Mouse (Mus musculus) heart, embryonic 14.5 days (tissue): ENCODE measurements at regions not wholly inside any gene's neighbourhood (a gene's known extent, or its start where the extent isn't known, plus 50 kb on each side); places are given as distances from the start of the nearest gene placed in this dataset. TPM values are rescaled to one million over a fixed set of nuclear protein-coding genes. Genes with fewer than 3 reads are reported as not detected.

Experiments used
- ATAC-seq: fragments of 200-750 bp; cut with Nextera tagmentation; 2 replicates; pipeline ENCODE4 v1.8.0; 2017; ENCODE audit warnings: low read depth, moderate TSS enrichment; ENCODE audit not compliant: insufficient number of reproducible peaks, insufficient read depth, low FRiP score
- H3K27ac ChIP-seq, 2 experiments: fragments of 200-500 bp in 1 of 2; fragments of 300-500 bp in 1 of 2; sonication (generic) in 1 of 2; replicated peaks in 1 of 2; 2 replicates each; pipeline ENCODE4 v1.5.1; 2012 to 2014; ENCODE audit warnings: low read depth in 2 of 2, low read length in 2 of 2, control low read depth in 1 of 2, mild to moderate bottlenecking in 1 of 2, mixed read lengths in 1 of 2; ENCODE audit not compliant: control insufficient read depth in 1 of 2, insufficient read depth in 1 of 2
- H3K27me3 ChIP-seq: fragments of 300-500 bp; sonication (generic); 2 replicates; pipeline ENCODE4 v1.6.1; 2014; ENCODE audit warnings: mild to moderate bottlenecking, low read length, control low read depth; ENCODE audit not compliant: control insufficient read depth, insufficient read depth
- H3K36me3 ChIP-seq: fragments of 300-500 bp; sonication (generic); 2 replicates; pipeline ENCODE4 v1.6.1; 2014; ENCODE audit warnings: mild to moderate bottlenecking, control low read depth, low read length, mixed read lengths; ENCODE audit not compliant: control insufficient read depth, insufficient read depth
- H3K4me1 ChIP-seq, 2 experiments: fragments of 200-500 bp in 1 of 2; fragments of 300-500 bp in 1 of 2; sonication (generic) in 1 of 2; 2 replicates each; pipeline ENCODE4 v1.6.1; 2012 to 2014; ENCODE audit warnings: low read length in 2 of 2, control low read depth in 1 of 2, mixed read lengths in 1 of 2; ENCODE audit not compliant: control insufficient read depth in 2 of 2, insufficient read depth in 2 of 2
- H3K4me2 ChIP-seq: fragments of 300-500 bp; sonication (generic); 2 replicates; pipeline ENCODE4 v1.6.1; 2014; ENCODE audit warnings: mild to moderate bottlenecking, low read length
- H3K4me3 ChIP-seq, 2 experiments: fragments of 200-500 bp in 1 of 2; fragments of 300-500 bp in 1 of 2; sonication (generic) in 1 of 2; 2 replicates each; pipeline ENCODE4 v1.5.1; 2012 to 2014; ENCODE audit warnings: low read length in 2 of 2, mild to moderate bottlenecking in 2 of 2, control low read depth in 1 of 2, low read depth in 1 of 2, moderate library complexity in 1 of 2; ENCODE audit not compliant: control insufficient read depth in 1 of 2, insufficient read depth in 1 of 2
- H3K9ac ChIP-seq: fragments of 300-500 bp; sonication (generic); 2 replicates; pipeline ENCODE4 v1.6.1; 2014; ENCODE audit warnings: mild to moderate bottlenecking, low read length
- H3K9me3 ChIP-seq: fragments of 300-500 bp; sonication (generic); 2 replicates; pipeline ENCODE4 v1.6.1; 2016; ENCODE audit warnings: low read length, control low read depth; ENCODE audit not compliant: control insufficient read depth
- WGBS: fragments of 180-500 bp; shearing (Covaris S2); extraction: QIAGEN DNeasy Blood & Tissue Kit; methylation state at CpG from one replicate; pipeline ENCODE4 v1.1.7; 2014; 5-methylcytosine and 5-hydroxymethylcytosine counted together
- microRNA-seq: library from miRNA; unstranded; fragments of <30 nt; microRNA quantifications from one replicate; pipeline ENCODE4, GENCODE M21; 2016

GRCm38 (mm10) chr2:84266158-84266557 lies 159.1 kb downstream of the Calcrl start:
- Histone ChIP-seq H3K27ac (no peak overlapping the region), H3K27me3 (no peaks in the 10 kb centered on the region), H3K9me3 (no peaks in the 10 kb centered on the region), H3K36me3 (no peaks in the 10 kb centered on the region), H3K4me2 (no peak overlapping the region), H3K4me1 (peaks cover 0 to 2% of the 10 kb centered on the region in 2 experiments; a peak in 1 of 4 replicates), H3K4me3 (no peak overlapping the region), H3K9ac (no peak overlapping the region)
- WGBS: 55% methylated on average over 4 of the region's 4 CpGs
- ATAC-seq: no peak

- no peaks in the 10 kb centered on the region for H3K27me3 ChIP-seq
- no peaks in the 10 kb centered on the region for H3K36me3 ChIP-seq
- no peaks in the 10 kb centered on the region for H3K9me3 ChIP-seq
- H3K9ac ChIP-seq: no peak overlapping the region
- no peak for ATAC-seq
- no peak overlapping the region for H3K4me3 ChIP-seq
- H3K4me2 ChIP-seq: no peak overlapping the region
- H3K27ac ChIP-seq: peak overlapping the region in 1 of 2 experiments; percentile 44; a peak in 2 of 4 replicates
- peaks cover 0 to 2% of the 10 kb centered on the region in 2 experiments; a peak in 1 of 4 replicates for H3K4me1 ChIP-seq
- 51% methylated on average over 6 of the region's 6 CpGs for WGBS
Measured at GRCm38 (mm10) chr2:84266883-84267554, 158.2 kb downstream of the Calcrl start.

GRCm38 (mm10) chr2:84274038-84274724 lies 151.0 kb downstream of the Calcrl start:
- H3K4me1 ChIP-seq: no peaks in the 10 kb centered on the region
- H3K27ac ChIP-seq: no peak overlapping the region
- H3K9me3 ChIP-seq: no peaks in the 10 kb centered on the region
- H3K4me3 ChIP-seq: no peak overlapping the region
- no peaks in the 10 kb centered on the region for H3K36me3 ChIP-seq
- no peak overlapping the region for H3K9ac ChIP-seq
- H3K27me3 ChIP-seq: no peaks in the 10 kb centered on the region
- no peak for ATAC-seq
- 62% methylated on average over 6 of the region's 6 CpGs for WGBS
- H3K4me2 ChIP-seq: no peak overlapping the region

GRCm38 (mm10) chr2:84277181-84277580 lies 148.0 kb downstream of the Calcrl start:
- Histone ChIP-seq H3K4me1 (no peaks in the 10 kb centered on the region), H3K9ac (no peak overlapping the region), H3K27me3 (no peaks in the 10 kb centered on the region), H3K9me3 (no peaks in the 10 kb centered on the region), H3K4me2 (no peak overlapping the region), H3K36me3 (no peaks in the 10 kb centered on the region), H3K27ac (no peak overlapping the region), H3K4me3 (no peak overlapping the region)
- WGBS: 60% methylated on average over 1 of the region's 1 CpGs
- ATAC-seq: no peak

Small RNA genes in the stretch of these regions (microRNA-seq; reads per million reads assigned to microRNA genes)
- not detected for gene Gm25972
